ENCODE assay signal across 25 mouse cellular contexts in the genomic region with DNA sequence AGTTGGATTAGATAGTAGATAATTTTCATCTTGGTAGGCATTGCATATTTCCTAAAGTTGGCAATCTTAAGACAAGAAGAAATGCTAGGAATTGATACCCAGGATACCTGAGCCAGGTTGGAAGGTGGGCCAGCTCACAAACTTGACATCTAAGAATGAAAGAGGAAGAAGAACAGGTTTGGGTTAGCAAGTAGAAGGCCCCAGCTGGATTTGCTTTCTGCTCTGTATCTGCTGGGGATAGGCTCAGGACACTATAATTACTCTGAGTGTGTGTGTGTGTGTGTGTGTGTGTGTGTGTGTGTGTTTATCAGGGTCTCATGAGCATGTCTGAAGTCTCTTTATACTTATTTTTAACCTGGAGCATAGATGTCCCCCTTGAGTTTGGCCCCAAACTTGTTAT. TPM values are rescaled to one million over a fixed set of nuclear protein-coding genes. Genes with fewer than 3 reads are reported as not detected.
DNase-seq lines count a peak whose midpoint lies in the region; ATAC-seq and TF ChIP-seq lines count a peak whose summit lies in the region.
"Had no signal": no experiment of that assay in that cellular context is flagged by ENCODE, and none has a peak within 500 bp of the region (broad histone marks: within the 10 kb centered on the region; RNA-seq: fewer than 3 reads in every experiment).

No protein-coding gene starts in this region.

- TF ChIP-seq CTCF in intestine, postnatal 0 days (IDR thresholded peaks at IDR 0.05; ENCODE audit: low read depth), result no peak
- TF ChIP-seq CTCF in stomach, postnatal 0 days (IDR thresholded peaks at IDR 0.05; ENCODE audit: low read depth), result no peak

- H3K4me3 ChIP-seq in intestine, embryonic 14.5 days (ENCODE audit: low read depth, low read length), result no peak overlapping the region
- no peak overlapping the region for H3K4me3 ChIP-seq in intestine, postnatal 0 days (ENCODE audit: low read depth, low read length)
- no peak overlapping the region for H3K4me3 ChIP-seq in stomach, embryonic 14.5 days (ENCODE audit: low read depth, low read length)
- no peak overlapping the region for H3K4me3 ChIP-seq in stomach, postnatal 0 days (ENCODE audit: low read depth, low read length)
- H3K4me3 ChIP-seq in intestine, embryonic 16.5 days (ENCODE audit: low read length), result no peak overlapping the region
- no peak overlapping the region for H3K4me3 ChIP-seq in hindbrain, embryonic 16.5 days (ENCODE audit: low read length)
- H3K4me3 ChIP-seq: forebrain, embryonic 12.5 days; hindbrain, embryonic 12.5 days; midbrain, embryonic 12.5 days; neural tube, embryonic 13.5 days had no signal

- no peak overlapping the region for H3K4me2 ChIP-seq in intestine, embryonic 14.5 days (ENCODE audit: low read length)
- no peak overlapping the region for H3K4me2 ChIP-seq in intestine, postnatal 0 days (replicated peaks; ENCODE audit: low read depth)
- no peak overlapping the region for H3K4me2 ChIP-seq in stomach, embryonic 14.5 days (replicated peaks; ENCODE audit: low read depth, low read length)
- H3K4me2 ChIP-seq in stomach, postnatal 0 days (replicated peaks; ENCODE audit: low read depth), result no peak overlapping the region
- no peak overlapping the region for H3K4me2 ChIP-seq in intestine, embryonic 16.5 days (ENCODE audit: low read depth, low read length)
- no peak overlapping the region for H3K4me2 ChIP-seq in hindbrain, embryonic 16.5 days (ENCODE audit: low read length)
- H3K4me2 ChIP-seq: forebrain, embryonic 12.5 days; hindbrain, embryonic 12.5 days; midbrain, embryonic 12.5 days; neural tube, embryonic 13.5 days had no signal

- peaks cover 36% of the 10 kb centered on the region for H3K4me1 ChIP-seq in intestine, embryonic 14.5 days (replicated peaks; ENCODE audit: control insufficient read depth, insufficient read depth, low read length)
- 0 out of 2 replicates have a peak, but pooled peaks cover 3% of the 10 kb centered on the region for H3K4me1 ChIP-seq in intestine, postnatal 0 days (replicated peaks; ENCODE audit: control insufficient read depth, insufficient read depth, low read length)
- H3K4me1 ChIP-seq in stomach, embryonic 14.5 days (ENCODE audit: control insufficient read depth, insufficient read depth, low read length), result peaks cover 12% of the 10 kb centered on the region; the same call in 1 of the 2 replicates
- H3K4me1 ChIP-seq in stomach, postnatal 0 days (replicated peaks; ENCODE audit: control insufficient read depth, insufficient read depth), result peaks cover 2% of the 10 kb centered on the region; the same call in 1 of the 2 replicates
- H3K4me1 ChIP-seq in intestine, embryonic 16.5 days (ENCODE audit: control insufficient read depth, insufficient read depth, low read length), result peaks cover 31% of the 10 kb centered on the region
- no peaks in the 10 kb centered on the region for H3K4me1 ChIP-seq in hindbrain, embryonic 16.5 days (ENCODE audit: control insufficient read depth, insufficient read depth, low read depth, low read length)
- H3K4me1 ChIP-seq: midbrain, embryonic 12.5 days had no signal

- no peaks in the 10 kb centered on the region for H3K27me3 ChIP-seq in intestine, embryonic 14.5 days (replicated peaks; ENCODE audit: control insufficient read depth, insufficient read depth, low read length)
- H3K27me3 ChIP-seq in intestine, postnatal 0 days (replicated peaks; ENCODE audit: control insufficient read depth, insufficient read depth, low read length), result no peaks in the 10 kb centered on the region
- H3K27me3 ChIP-seq in stomach, embryonic 14.5 days (ENCODE audit: control insufficient read depth, insufficient read depth, low read length), result no peaks in the 10 kb centered on the region
- no peaks in the 10 kb centered on the region for H3K27me3 ChIP-seq in stomach, postnatal 0 days (ENCODE audit: control insufficient read depth, insufficient read depth, low read length)
- H3K27me3 ChIP-seq in intestine, embryonic 16.5 days (replicated peaks; ENCODE audit: control insufficient read depth, insufficient read depth, low read length), result no peaks in the 10 kb centered on the region
- no peaks in the 10 kb centered on the region for H3K27me3 ChIP-seq in hindbrain, embryonic 16.5 days (replicated peaks; ENCODE audit: control insufficient read depth, insufficient read depth, low read length)
- H3K27me3 ChIP-seq: forebrain, embryonic 12.5 days; hindbrain, embryonic 12.5 days; midbrain, embryonic 12.5 days; neural tube, embryonic 13.5 days had no signal

- H3K9ac ChIP-seq in intestine, embryonic 14.5 days (ENCODE audit: low read length), result no peak overlapping the region
- no peak overlapping the region for H3K9ac ChIP-seq in intestine, postnatal 0 days (ENCODE audit: low read depth, low read length)
- no peak overlapping the region for H3K9ac ChIP-seq in stomach, embryonic 14.5 days (replicated peaks; ENCODE audit: low read depth, low read length)
- no peak overlapping the region for H3K9ac ChIP-seq in stomach, postnatal 0 days (ENCODE audit: low read length)
- no peak overlapping the region for H3K9ac ChIP-seq in intestine, embryonic 16.5 days (ENCODE audit: low read depth, low read length)
- H3K9ac ChIP-seq in hindbrain, embryonic 16.5 days (ENCODE audit: low read depth, low read length), result no peak overlapping the region
- H3K9ac ChIP-seq: forebrain, embryonic 12.5 days; forebrain, postnatal 0 days; hindbrain, embryonic 12.5 days; midbrain, embryonic 12.5 days; neural tube, embryonic 13.5 days had no signal

- ATAC-seq in intestine, embryonic 14.5 days (replicated peaks; ENCODE audit: low FRiP score, low TSS enrichment, low read depth), result no peak
- ATAC-seq in intestine, postnatal 0 days, result no peak
- ATAC-seq in stomach, embryonic 14.5 days (ENCODE audit: insufficient number of reproducible peaks, insufficient read depth, low FRiP score, low read depth), result no peak
- ATAC-seq in stomach, postnatal 0 days (ENCODE audit: low FRiP score, low TSS enrichment), result no peak
- ATAC-seq in intestine, embryonic 16.5 days, result no peak
- no peak for ATAC-seq in megakaryocyte-erythroid progenitor cell, adult 5-6 weeks (replicated peaks; ENCODE audit: low FRiP score, low TSS enrichment, poor library complexity, severe bottlenecking)
- ATAC-seq in hindbrain, embryonic 16.5 days, result no peak
- ATAC-seq: activated CD4-positive, CD25-positive, alpha-beta regulatory T cell, adult 4 months had no signal

- no peak for DNase-seq in intestine, embryonic 14.5 days (ENCODE audit: low spot score)
- DNase-seq in stomach, postnatal 0 days (ENCODE audit: low spot score), result no peak
- DNase-seq: adrenal gland, adult 2 months; B cell, adult 2 months; cerebellum, adult 2 months; cerebellum, postnatal 25 days; forebrain, postnatal 0 days; layer of hippocampus, postnatal 36 days; lung, adult 2 months; thymus, adult 2 months; thymus, postnatal 36 days had no signal

- no peak for TF ChIP-seq EP300 in stomach, postnatal 0 days (optimal IDR thresholded peaks at IDR 0.05)

- no peaks in the 10 kb centered on the region for H3K9me3 ChIP-seq in intestine, embryonic 14.5 days (ENCODE audit: control insufficient read depth, low read length)
- H3K9me3 ChIP-seq in intestine, postnatal 0 days (ENCODE audit: control insufficient read depth), result no peaks in the 10 kb centered on the region
- H3K9me3 ChIP-seq in stomach, embryonic 14.5 days (ENCODE audit: control insufficient read depth, low read depth, low read length), result no peaks in the 10 kb centered on the region
- no peaks in the 10 kb centered on the region for H3K9me3 ChIP-seq in stomach, postnatal 0 days (ENCODE audit: control insufficient read depth, low read length)
- no peaks in the 10 kb centered on the region for H3K9me3 ChIP-seq in intestine, embryonic 16.5 days (ENCODE audit: control insufficient read depth, low read length)
- no peaks in the 10 kb centered on the region for H3K9me3 ChIP-seq in hindbrain, embryonic 16.5 days (ENCODE audit: control insufficient read depth, low read length)
- H3K9me3 ChIP-seq: forebrain, embryonic 12.5 days; hindbrain, embryonic 12.5 days; midbrain, embryonic 12.5 days; neural tube, embryonic 13.5 days had no signal

- H3K36me3 ChIP-seq in intestine, embryonic 14.5 days (ENCODE audit: control insufficient read depth, insufficient read depth, low read length), result no peaks in the 10 kb centered on the region
- H3K36me3 ChIP-seq in intestine, postnatal 0 days (ENCODE audit: control insufficient read depth, insufficient read depth), result no peaks in the 10 kb centered on the region
- H3K36me3 ChIP-seq in stomach, embryonic 14.5 days (ENCODE audit: control insufficient read depth, insufficient read depth, low read length), result no peaks in the 10 kb centered on the region
- H3K36me3 ChIP-seq in stomach, postnatal 0 days (ENCODE audit: control insufficient read depth, insufficient read depth, low read length), result no peaks in the 10 kb centered on the region
- H3K36me3 ChIP-seq in intestine, embryonic 16.5 days (ENCODE audit: control insufficient read depth, insufficient read depth, low read length), result no peaks in the 10 kb centered on the region
- no peaks in the 10 kb centered on the region for H3K36me3 ChIP-seq in hindbrain, embryonic 16.5 days (ENCODE audit: control insufficient read depth, insufficient read depth, low read length)
- H3K36me3 ChIP-seq: forebrain, embryonic 12.5 days; hindbrain, embryonic 12.5 days; midbrain, embryonic 12.5 days; neural tube, embryonic 13.5 days had no signal

- peak overlapping the region; percentile 88; the same call in 1 of the 2 replicates for H3K27ac ChIP-seq in intestine, embryonic 14.5 days (ENCODE audit: low read depth)
- no peak overlapping the region for H3K27ac ChIP-seq in intestine, postnatal 0 days (ENCODE audit: low read depth, low read length)
- peak overlapping the region; percentile 76; the same call in 1 of the 2 replicates for H3K27ac ChIP-seq in stomach, embryonic 14.5 days (ENCODE audit: low read length)
- H3K27ac ChIP-seq in stomach, postnatal 0 days (replicated peaks), result no peak overlapping the region; the same call in 1 of the 2 replicates
- H3K27ac ChIP-seq in intestine, embryonic 16.5 days (ENCODE audit: low read length), result peak overlapping the region; percentile 89
- H3K27ac ChIP-seq in hindbrain, embryonic 16.5 days (ENCODE audit: low read depth, low read length), result no peak overlapping the region
- H3K27ac ChIP-seq: forebrain, embryonic 12.5 days; hindbrain, embryonic 12.5 days; kidney, postnatal 0 days; midbrain, embryonic 12.5 days; neural tube, embryonic 13.5 days had no signal

RNA-seq across cellular contexts. Expression of a gene that starts 18.8 kb away (rescaled TPM):
- 3.3 and 3.8 TPM in 2 replicates for polyA plus RNA-seq in intestine, embryonic 14.5 days (2014; fragmentation: Nextera tagmentation; extraction: Ambion mirVana)
- polyA plus RNA-seq in intestine, postnatal 0 days (2015; fragmentation: Nextera tagmentation; extraction: Ambion mirVana), result 5.3 and 6.1 TPM in 2 replicates
- polyA plus RNA-seq in stomach, embryonic 14.5 days (2014; fragmentation: Nextera tagmentation; extraction: Ambion mirVana), result 3.1 and 3.6 TPM in 2 replicates
- 4.7 and 5.1 TPM in 2 replicates for polyA plus RNA-seq in stomach, postnatal 0 days (2015; fragmentation: Nextera tagmentation; extraction: Ambion mirVana)
- polyA plus RNA-seq in intestine, embryonic 16.5 days (2015; fragmentation: Nextera tagmentation; extraction: Ambion mirVana), result 4.9 and 5.5 TPM in 2 replicates
- 0.52 and 0.94 TPM in 2 replicates for total RNA-seq in megakaryocyte-erythroid progenitor cell, adult 5-6 weeks (2014; fragmentation: Nextera tagmentation)
- 2.6 and 3.6 TPM in 2 replicates for total RNA-seq in megakaryocyte-erythroid progenitor cell, adult 5-6 weeks (2017)
- polyA plus RNA-seq in hindbrain, embryonic 16.5 days (2015; fragmentation: Nextera tagmentation; extraction: Ambion mirVana), result 1.6 and 1.9 TPM in 2 replicates

RNA-seq across cellular contexts. Expression of a gene that starts 58.9 kb away (rescaled TPM):
- polyA plus RNA-seq in intestine, embryonic 14.5 days (2014; fragmentation: Nextera tagmentation; extraction: Ambion mirVana), result 0.03 and 0.35 TPM in 2 replicates
- polyA plus RNA-seq in intestine, postnatal 0 days (2015; fragmentation: Nextera tagmentation; extraction: Ambion mirVana), result 0.01 TPM in 1 of 2 replicates, not detected in the other
- 0.03 and 0.08 TPM in 2 replicates for polyA plus RNA-seq in stomach, embryonic 14.5 days (2014; fragmentation: Nextera tagmentation; extraction: Ambion mirVana)
- 0.01 TPM in 2 replicates for polyA plus RNA-seq in stomach, postnatal 0 days (2015; fragmentation: Nextera tagmentation; extraction: Ambion mirVana)
- polyA plus RNA-seq in intestine, embryonic 16.5 days (2015; fragmentation: Nextera tagmentation; extraction: Ambion mirVana), result 0.02 TPM in 1 of 2 replicates, not detected in the other
- total RNA-seq in megakaryocyte-erythroid progenitor cell, adult 5-6 weeks (2014; fragmentation: Nextera tagmentation), result not detected in 2 replicates
- total RNA-seq in megakaryocyte-erythroid progenitor cell, adult 5-6 weeks (2017), result not detected in 2 replicates
- 0.04 TPM in 2 replicates for polyA plus RNA-seq in hindbrain, embryonic 16.5 days (2015; fragmentation: Nextera tagmentation; extraction: Ambion mirVana)
- total RNA-seq: granulocyte monocyte progenitor cell, adult 5-6 weeks had no signal
- polyA plus RNA-seq: adrenal gland, adult 2 months; embryonic facial prominence, embryonic 11.5 days; forebrain, embryonic 12.5 days; heart, embryonic 16.5 days; hindbrain, embryonic 12.5 days; lung, adult 2 months; midbrain, embryonic 12.5 days; neural tube, embryonic 13.5 days had no signal

Comparison
In these comparisons a context has a peak if more than half of its experiments do, and no peak if none do; other contexts are left out.
1. H3K27ac ChIP-seq: peak in intestine, embryonic 14.5 days (single experiment), stomach, embryonic 14.5 days (single experiment) and intestine, embryonic 16.5 days (single experiment); none in intestine, postnatal 0 days (single experiment), stomach, postnatal 0 days (single experiment) and hindbrain, embryonic 16.5 days (single experiment).